Mouse (Mus musculus) olfactory bulb, adult 2 months (tissue): ENCODE results near the gene Fgf9. TPM values are rescaled to one million over a fixed set of nuclear protein-coding genes. Genes with fewer than 3 reads are reported as not detected.

Source experiments
- H3K27ac ChIP-seq: fragments of 200-500 bp; 2 replicates; pipeline ENCODE4 v1.5.1; 2012; ENCODE audit warnings: low read depth, low read length; ENCODE audit not compliant: insufficient read depth
- H3K4me1 ChIP-seq: fragments of 200-500 bp; 2 replicates; pipeline ENCODE4 v1.6.1; 2012; ENCODE audit warnings: low read length; ENCODE audit not compliant: control insufficient read depth, insufficient read depth
- H3K4me3 ChIP-seq: fragments of 200-500 bp; 2 replicates; pipeline ENCODE4 v1.5.1; 2012; ENCODE audit warnings: mild to moderate bottlenecking, low read depth, low read length, moderate library complexity; ENCODE audit not compliant: insufficient read depth
- CTCF ChIP-seq: fragments of 200-500 bp; IDR thresholded peaks from 2 replicates; pipeline ENCODE4 v1.5.1; 2012; ENCODE audit warnings: low read depth, mild to moderate bottlenecking, low read length, moderate library complexity; ENCODE audit not compliant: insufficient read depth
- POLR2A ChIP-seq: fragments of 200-500 bp; IDR thresholded peaks from 2 replicates; pipeline ENCODE4 v1.6.1; 2012; ENCODE audit warnings: mild to moderate bottlenecking, low read depth, low read length, moderate library complexity; ENCODE audit not compliant: insufficient read depth
- WGBS: fragments of 180-500 bp; shearing (Covaris S2); methylation state at CpG from one replicate; pipeline ENCODE4 v1.1.7; 2018; 5-methylcytosine and 5-hydroxymethylcytosine counted together
- polyA plus RNA-seq: library from polyadenylated mRNA; stranded (reverse); fragments of >200 nt; gene quantifications from 2 replicates; pipeline ENCODE4 v1.2.4, GENCODE M21; 2012; ENCODE audit warnings: low replicate concordance; ENCODE audit not compliant: missing spikeins, insufficient read depth, insufficient read length

Gene Fgf9
- polyA plus RNA-seq, 1 experiment = not detected

DNA sequence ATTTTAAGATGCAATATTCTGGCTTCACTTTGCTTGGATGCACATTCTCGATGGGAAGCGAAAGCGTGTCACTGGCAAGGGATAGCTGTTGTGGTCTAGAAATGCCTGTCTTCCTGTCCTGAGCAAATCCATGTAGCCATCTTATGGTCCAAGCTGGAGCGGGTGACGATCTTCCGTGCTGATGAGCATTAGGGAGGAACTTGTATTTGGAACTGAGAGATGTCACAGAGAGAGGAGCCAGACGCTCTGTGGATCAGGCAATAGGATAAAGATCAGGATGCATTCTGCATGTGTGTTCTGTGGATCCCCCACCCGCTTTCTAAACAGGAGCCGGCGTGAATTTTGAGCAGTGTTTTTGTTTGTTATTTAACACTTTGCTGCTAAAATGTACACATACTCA is 41.2 kb downstream of the Fgf9 start:
- H3K4me3 ChIP-seq = no peak overlapping the region
- 87% methylated on average over 10 of the region's 10 CpGs for WGBS
- TF ChIP-seq POLR2A = no peak
- no peak for TF ChIP-seq CTCF
- H3K4me1 ChIP-seq = peaks cover 8% of the 10 kb centered on the region
- H3K27ac ChIP-seq = no peak overlapping the region

DNA sequence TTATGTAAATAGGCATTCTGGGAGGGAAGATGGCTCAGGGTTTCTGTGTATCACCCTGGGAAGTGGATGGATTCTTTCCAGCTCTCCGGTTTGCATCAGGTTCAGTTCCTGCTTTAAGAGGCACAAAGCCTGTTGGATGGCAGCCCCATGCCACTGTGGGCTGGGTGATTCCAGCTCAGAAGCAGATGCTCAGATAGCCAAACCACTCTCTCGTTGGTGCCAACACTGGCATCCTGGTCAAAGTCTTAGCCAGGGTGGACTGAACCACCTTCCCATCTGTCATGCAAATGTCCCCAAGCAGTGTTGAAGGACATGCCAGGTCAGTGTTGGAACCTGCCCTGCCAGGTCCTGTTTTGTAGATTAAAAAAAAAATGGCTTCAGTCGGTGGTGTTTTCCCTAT is 42.0 kb downstream of the Fgf9 start:
- Histone ChIP-seq H3K4me1 (peaks cover 8% of the 10 kb centered on the region), H3K27ac (no peak overlapping the region), H3K4me3 (no peak overlapping the region)
- 38% methylated on average over 3 of the region's 3 CpGs for WGBS
- no peak for TF ChIP-seq CTCF
- no peak for TF ChIP-seq POLR2A

- no peak overlapping the region for H3K4me3 ChIP-seq
- 28% methylated on average over 6 of the region's 6 CpGs for WGBS
- TF ChIP-seq POLR2A = no peak
- no peak for TF ChIP-seq CTCF
- peaks cover 8% of the 10 kb centered on the region for H3K4me1 ChIP-seq
- H3K27ac ChIP-seq = no peak overlapping the region
Measured at GRCm38 (mm10) chr14:58113180-58113579, 42.8 kb downstream of the Fgf9 start.

DNA sequence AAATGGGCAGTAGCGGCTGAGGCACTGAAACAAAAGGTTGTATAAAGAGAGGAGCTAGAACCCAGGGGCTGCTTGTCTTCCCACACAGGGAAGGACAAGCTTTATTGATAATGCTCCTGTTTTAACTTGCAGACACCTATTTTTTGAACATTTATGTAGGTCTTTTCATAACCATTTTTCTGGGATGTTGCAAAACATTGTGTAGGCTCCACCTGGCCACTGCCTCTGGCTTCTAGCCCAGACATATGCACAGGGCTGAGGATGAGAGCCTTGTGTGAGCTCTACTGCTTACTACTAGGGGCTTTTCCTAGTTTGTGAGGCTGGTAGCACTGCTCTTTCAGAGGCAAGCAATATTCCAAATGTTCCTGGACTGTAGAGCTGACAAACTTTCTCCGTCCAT is 43.8 kb downstream of the Fgf9 start:
- Histone ChIP-seq H3K4me1 (peaks cover 8% of the 10 kb centered on the region), H3K27ac (no peak overlapping the region), H3K4me3 (no peak overlapping the region)
- WGBS = 99% methylated on average over 2 of the region's 2 CpGs
- TF ChIP-seq CTCF = no peak
- TF ChIP-seq POLR2A = no peak

- no peaks in the 10 kb centered on the region for H3K4me1 ChIP-seq
- no peak overlapping the region for H3K4me3 ChIP-seq
- no peak overlapping the region for H3K27ac ChIP-seq
- TF ChIP-seq CTCF = no peak
- no peak for TF ChIP-seq POLR2A
Measured at GRCm38 (mm10) chr14:58124625-58125024, 54.3 kb downstream of the Fgf9 start.

- Histone ChIP-seq H3K4me1 (no peaks in the 10 kb centered on the region), H3K4me3 (no peak overlapping the region), H3K27ac (no peak overlapping the region)
- TF ChIP-seq CTCF (no peak), POLR2A (no peak)
- WGBS = 75% methylated on average over 10 of the region's 10 CpGs
Measured at GRCm38 (mm10) chr14:58126508-58126907, 56.2 kb downstream of the Fgf9 start.

DNA sequence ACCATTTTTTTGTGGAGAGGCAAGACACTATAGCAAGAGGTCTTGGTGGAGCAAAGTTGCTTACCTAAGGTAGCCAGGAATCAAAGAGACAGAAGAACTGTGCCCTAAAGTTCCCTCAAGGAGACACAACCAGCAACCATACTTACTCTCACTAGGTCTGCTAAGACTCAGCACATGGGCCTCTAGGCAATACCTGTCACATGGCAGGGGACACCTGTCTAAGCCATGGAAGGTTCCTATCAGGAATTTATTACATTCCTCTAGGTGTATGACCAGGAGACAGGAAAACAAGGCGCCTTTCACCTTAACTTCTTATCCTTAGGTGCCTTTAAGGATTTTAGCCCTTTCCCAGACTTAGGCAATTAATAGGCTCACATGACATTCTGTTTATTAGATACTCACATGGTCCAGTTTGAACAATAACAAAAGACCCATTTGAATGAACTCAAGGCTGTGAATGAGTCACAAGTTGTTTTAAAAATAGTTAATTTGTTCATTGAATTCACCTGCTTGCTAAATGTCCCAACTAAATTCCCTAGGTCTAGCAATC is 69.2 kb downstream of the Fgf9 start:
- no peak for TF ChIP-seq POLR2A
- TF ChIP-seq CTCF = no peak
- WGBS = 100% methylated on average over 1 of the region's 1 CpGs

DNA sequence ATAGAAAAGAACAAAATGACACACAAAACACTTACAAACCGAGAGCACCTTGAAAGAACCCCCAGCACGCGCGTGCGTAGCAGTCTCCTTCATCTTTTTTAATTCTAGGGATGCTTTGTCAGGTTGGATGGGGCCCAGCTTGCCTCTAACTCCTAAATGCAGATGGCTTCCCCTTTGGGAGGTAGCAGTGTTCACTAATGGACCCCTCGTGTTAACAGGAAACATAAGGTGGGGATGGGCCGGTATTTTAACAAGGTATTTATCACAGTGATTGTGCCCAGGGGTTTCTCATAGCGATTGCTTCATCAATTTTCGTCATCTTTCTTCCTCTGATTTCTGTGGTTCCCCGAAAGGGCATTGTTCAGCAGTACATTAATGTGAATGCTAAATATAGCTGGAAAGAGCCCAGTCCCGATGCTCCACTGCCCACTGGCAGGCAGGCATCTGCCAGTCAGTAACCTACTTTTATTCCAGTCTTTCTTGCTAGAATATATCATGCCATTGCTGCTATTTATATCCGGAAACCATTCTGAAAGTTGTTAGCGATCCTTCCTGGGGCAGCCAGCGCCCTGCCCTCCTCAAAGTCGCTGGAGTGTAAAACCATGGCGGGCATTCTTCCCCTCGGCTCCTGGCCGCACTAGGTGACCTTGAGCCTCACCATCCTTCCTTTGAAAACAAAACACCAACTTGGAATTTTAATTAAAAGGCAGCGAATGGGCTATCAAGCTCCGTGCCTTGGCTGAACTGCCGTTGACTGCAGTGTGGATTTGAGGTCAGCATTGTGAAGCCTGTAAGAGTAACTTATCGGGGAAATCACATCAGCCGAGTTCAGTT is 79.5 kb downstream of the Fgf9 start:
- 48% methylated on average over 23 of the region's 23 CpGs for WGBS

More for the DNA sequence above, 69.2 kb downstream of the Fgf9 start:
- Histone ChIP-seq H3K4me1 (no peaks in the 10 kb centered on the region), H3K27ac (no peak overlapping the region), H3K4me3 (no peak overlapping the region)

DNA sequence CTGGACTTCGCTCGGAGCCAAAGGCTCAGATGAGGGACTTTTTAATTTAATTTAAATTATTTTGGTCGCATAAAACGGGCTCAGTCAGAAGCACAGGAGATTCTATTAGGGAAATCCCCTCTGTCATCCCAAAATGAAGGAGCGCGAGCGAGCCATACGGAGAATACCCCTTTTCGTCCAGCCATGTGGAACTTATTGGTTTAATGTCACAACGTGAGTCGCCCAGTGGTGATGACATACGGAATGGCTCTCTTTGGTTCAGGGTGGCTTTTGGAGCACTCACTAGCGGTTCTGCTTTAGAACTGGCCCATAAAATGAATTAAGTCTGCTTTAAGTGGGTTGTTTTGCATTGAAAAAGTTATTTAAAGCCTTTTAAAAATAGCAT is 80.1 kb downstream of the Fgf9 start:
- no peak overlapping the region for H3K4me3 ChIP-seq
- no peak for TF ChIP-seq POLR2A
- 51% methylated on average over 13 of the region's 13 CpGs for WGBS
- peaks cover 9% of the 10 kb centered on the region for H3K4me1 ChIP-seq
- no peak overlapping the region for H3K27ac ChIP-seq

More for the DNA sequence above, 79.5 kb downstream of the Fgf9 start:
- H3K4me3 ChIP-seq = peak overlapping the region; percentile 23
- no peak overlapping the region for H3K27ac ChIP-seq
- peaks cover 9% of the 10 kb centered on the region for H3K4me1 ChIP-seq
- TF ChIP-seq POLR2A = no peak
- TF ChIP-seq CTCF = no peak
